Mouse (Mus musculus) small intestine, adult 2 months (tissue): ENCODE data around the gene Galnt9.

ENCODE experiments used
- CTCF ChIP-seq: fragments of 200-500 bp; IDR thresholded peaks from 2 replicates; pipeline ENCODE4 v1.5.1; 2012; ENCODE audit warnings: low read depth, mild to moderate bottlenecking, control low read depth, inconsistent platforms, low read length, moderate library complexity, mixed read lengths; ENCODE audit not compliant: insufficient replicate concordance, insufficient read length; ENCODE audit errors: extremely low read depth
- POLR2A ChIP-seq: fragments of 200-500 bp; IDR thresholded peaks from 2 replicates; pipeline ENCODE4 v1.6.1; 2012; ENCODE audit warnings: low read depth, mild to moderate bottlenecking, control low read depth, inconsistent platforms, low read length, moderate library complexity

DNA sequence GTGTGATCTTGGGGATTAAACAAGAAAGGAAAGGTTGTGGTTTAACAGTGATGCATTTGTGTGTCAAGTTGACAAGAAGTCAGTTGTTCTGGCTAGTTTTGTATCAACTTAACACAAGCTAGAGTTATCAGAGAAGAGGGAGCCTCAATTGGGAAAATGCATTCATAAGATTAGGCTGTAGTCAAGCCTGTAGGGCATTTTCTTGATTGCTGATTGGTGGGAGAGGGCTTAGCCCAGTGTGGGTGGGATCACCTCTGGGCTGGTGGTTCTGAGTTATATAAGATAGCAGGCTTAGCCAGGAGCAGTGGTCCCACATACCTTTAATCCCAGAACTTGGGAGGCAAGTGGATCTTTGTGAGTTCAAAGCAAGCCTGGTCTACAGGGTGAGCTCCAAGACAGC, 102.2 kb downstream of the Galnt9 start:
- TF ChIP-seq CTCF = no peak
- no peak for TF ChIP-seq POLR2A
